Mouse (Mus musculus) forebrain, embryonic 11.5 days (tissue): ENCODE data around the gene Cacng4. TPM values are rescaled to one million over a fixed set of nuclear protein-coding genes. Genes with fewer than 3 reads are reported as not detected.
A peak's percentile ranks its signal among the peaks of the same experiment; 100 is the strongest.

Experiments
- ATAC-seq: fragments of 200-750 bp; cut with Nextera tagmentation; replicated peaks from 2 replicates; pipeline ENCODE4 v1.8.0; 2017; ENCODE audit warnings: moderate TSS enrichment; ENCODE audit not compliant: low FRiP score
- DNase-seq: peaks from one replicate; pipeline ENCODE4 v3.0.0-alpha.2; 2017; ENCODE audit warnings: low spot score
- H3K27ac ChIP-seq: fragments of 300-500 bp; sonication (generic); 2 replicates; pipeline ENCODE4 v1.5.1; 2014; ENCODE audit warnings: low read depth, low read length
- H3K27me3 ChIP-seq: fragments of 300-500 bp; sonication (generic); 2 replicates; pipeline ENCODE4 v1.6.1; 2014; ENCODE audit warnings: mild to moderate bottlenecking, low read length, mixed read lengths; ENCODE audit not compliant: control insufficient read depth, insufficient read depth
- H3K36me3 ChIP-seq: fragments of 300-500 bp; sonication (generic); 2 replicates; pipeline ENCODE4 v1.6.1; 2014; ENCODE audit warnings: mild to moderate bottlenecking, low read length, moderate library complexity, mixed read lengths; ENCODE audit not compliant: control insufficient read depth, insufficient read depth
- H3K4me1 ChIP-seq: fragments of 300-500 bp; sonication (generic); replicated peaks from 2 replicates; pipeline ENCODE4 v1.6.1; 2014; ENCODE audit warnings: low read length, mixed read lengths; ENCODE audit not compliant: control insufficient read depth, insufficient read depth
- H3K4me2 ChIP-seq: fragments of 300-500 bp; sonication (generic); 2 replicates; pipeline ENCODE4 v1.6.1; 2014; ENCODE audit warnings: low read depth, mild to moderate bottlenecking, low read length, moderate library complexity, mixed read lengths; ENCODE audit not compliant: severe bottlenecking
- H3K4me3 ChIP-seq: fragments of 300-500 bp; sonication (generic); 2 replicates; pipeline ENCODE4 v1.5.1; 2014; ENCODE audit warnings: low read depth, low read length
- H3K9ac ChIP-seq: fragments of 300-500 bp; sonication (generic); 2 replicates; pipeline ENCODE4 v1.6.1; 2014; ENCODE audit warnings: low read length
- H3K9me3 ChIP-seq: fragments of 300-500 bp; sonication (generic); 2 replicates; pipeline ENCODE4 v1.6.1; 2016; ENCODE audit warnings: low read length, mixed read lengths; ENCODE audit not compliant: control insufficient read depth
- WGBS: fragments of 180-500 bp; shearing (Covaris S2); extraction: QIAGEN DNeasy Blood & Tissue Kit; methylation state at CpG from one replicate; pipeline ENCODE4 v1.1.7; 2014; 5-methylcytosine and 5-hydroxymethylcytosine counted together
- polyA plus RNA-seq: library from polyadenylated mRNA; unstranded; fragments of >200 nt; fragmentation: Nextera tagmentation; extraction: Ambion mirVana; gene quantifications from 2 replicates; pipeline ENCODE4 v1.2.1, GENCODE M21; 2014

Cacng4 gene
- polyA plus RNA-seq, 1 experiment from 2014 or later, result 19.1 TPM

GRCm38 (mm10) chr11:107799331-107799730 lies 5.0 kb upstream of the Cacng4 start:
- Histone ChIP-seq H3K27ac (no peak overlapping the region), H3K4me2 (no peak overlapping the region), H3K9me3 (no peaks in the 10 kb centered on the region), H3K4me1 (peaks cover 14% of the 10 kb centered on the region; the same call in 1 of the 2 replicates), H3K27me3 (no peaks in the 10 kb centered on the region; the same call in 1 of the 2 replicates), H3K4me3 (no peak overlapping the region), H3K9ac (no peak overlapping the region), H3K36me3 (no peaks in the 10 kb centered on the region)
- DNase-seq (no peak), ATAC-seq (no peak)
- 38% methylated on average over 9 of the region's 9 CpGs for WGBS

- Histone ChIP-seq H3K27me3 (no peaks in the 10 kb centered on the region; the same call in 1 of the 2 replicates), H3K27ac (no peak overlapping the region), H3K4me1 (peaks cover 19% of the 10 kb centered on the region), H3K9me3 (no peaks in the 10 kb centered on the region), H3K4me2 (no peak overlapping the region), H3K36me3 (no peaks in the 10 kb centered on the region), H3K9ac (no peak overlapping the region), H3K4me3 (no peak overlapping the region)
- ATAC-seq (no peak), DNase-seq (no peak)
- WGBS, result 38% methylated on average over 7 of the region's 7 CpGs
Measured at GRCm38 (mm10) chr11:107796346-107796745, 2.0 kb upstream of the Cacng4 start.

- Histone ChIP-seq H3K27me3 (no peaks in the 10 kb centered on the region; the same call in 1 of the 2 replicates), H3K9ac (peak overlapping the region; percentile 86)
- ATAC-seq, result no peak
Measured at GRCm38 (mm10) chr11:107795384-107796035, 1.2 kb upstream of the Cacng4 start.

GRCm38 (mm10) chr11:107794103-107794493 lies 259 bp downstream of the Cacng4 start:
- Histone ChIP-seq H3K9me3 (no peaks in the 10 kb centered on the region), H3K4me3 (peak overlapping the region; percentile 81), H3K27ac (peak overlapping the region; percentile 77), H3K36me3 (no peaks in the 10 kb centered on the region; the same call in 1 of the 2 replicates), H3K4me1 (peaks cover 16% of the 10 kb centered on the region), H3K27me3 (no peaks in the 10 kb centered on the region; the same call in 1 of the 2 replicates), H3K9ac (peak overlapping the region; percentile 86), H3K4me2 (peak overlapping the region; percentile 91)
- under 1% methylated on average over 35 of the region's 41 CpGs for WGBS
- ATAC-seq (peak; percentile 43), DNase-seq (peak; percentile 83)

More at GRCm38 (mm10) chr11:107795384-107796035, 1.2 kb upstream of the Cacng4 start:
- no peak for DNase-seq
- no peaks in the 10 kb centered on the region for H3K9me3 ChIP-seq
- H3K27ac ChIP-seq, result peak overlapping the region; percentile 77; the same call in 1 of the 2 replicates
- peak overlapping the region; percentile 81 for H3K4me3 ChIP-seq
- 7% methylated on average over 9 of the region's 9 CpGs for WGBS
- peak overlapping the region; percentile 91 for H3K4me2 ChIP-seq
- H3K36me3 ChIP-seq, result no peaks in the 10 kb centered on the region
- H3K4me1 ChIP-seq, result peaks cover 19% of the 10 kb centered on the region

- peak overlapping the region; percentile 81 for H3K4me3 ChIP-seq
- DNase-seq, result peak; percentile 89
- ATAC-seq, result peak; percentile 76
- peak overlapping the region; percentile 77 for H3K27ac ChIP-seq
- H3K36me3 ChIP-seq, result no peaks in the 10 kb centered on the region; the same call in 1 of the 2 replicates
- WGBS, result 0% methylated on average over 59 of the region's 64 CpGs
- H3K9me3 ChIP-seq, result no peaks in the 10 kb centered on the region
- H3K9ac ChIP-seq, result peak overlapping the region; percentile 86
- peak overlapping the region; percentile 91 for H3K4me2 ChIP-seq
- H3K4me1 ChIP-seq, result peaks cover 16% of the 10 kb centered on the region
- H3K27me3 ChIP-seq, result no peaks in the 10 kb centered on the region; the same call in 1 of the 2 replicates
Measured at GRCm38 (mm10) chr11:107793200-107794102, 906 bp downstream of the Cacng4 start.

- Histone ChIP-seq H3K9me3 (no peaks in the 10 kb centered on the region), H3K9ac (peak overlapping the region; percentile 2), H3K27me3 (no peaks in the 10 kb centered on the region; the same call in 1 of the 2 replicates), H3K4me1 (peaks cover 16% of the 10 kb centered on the region), H3K36me3 (no peaks in the 10 kb centered on the region; the same call in 1 of the 2 replicates), H3K27ac (peak overlapping the region; percentile 42; the same call in 1 of the 2 replicates), H3K4me2 (peak overlapping the region; percentile 91; the same call in 1 of the 2 replicates), H3K4me3 (0 out of 2 replicates have a peak overlapping the region, but pooled peaks have one; percentile 1)
- ATAC-seq (peak; percentile 25), DNase-seq (peak; percentile 75)
- WGBS, result 13% methylated on average over 9 of the region's 9 CpGs
Measured at GRCm38 (mm10) chr11:107792136-107792535, 2.2 kb downstream of the Cacng4 start.

GRCm38 (mm10) chr11:107785761-107786160 lies 8.6 kb downstream of the Cacng4 start:
- Histone ChIP-seq H3K27ac (0 out of 2 replicates have a peak overlapping the region, but pooled peaks have one; percentile 31), H3K9me3 (no peaks in the 10 kb centered on the region)
- 67% methylated on average over 3 of the region's 3 CpGs for WGBS

GRCm38 (mm10) chr11:107785288-107785687 lies 9.1 kb downstream of the Cacng4 start:
- no peak overlapping the region for H3K4me3 ChIP-seq
- DNase-seq (no peak), ATAC-seq (0 out of 2 replicates have a peak, but pooled peaks have one; percentile 10)
- 82% methylated on average over 1 of the region's 1 CpGs for WGBS
- no peak overlapping the region for H3K27ac ChIP-seq
- H3K4me1 ChIP-seq, result no peaks in the 10 kb centered on the region
- no peaks in the 10 kb centered on the region for H3K27me3 ChIP-seq
- H3K9me3 ChIP-seq, result no peaks in the 10 kb centered on the region
- H3K9ac ChIP-seq, result no peak overlapping the region
- H3K36me3 ChIP-seq, result no peaks in the 10 kb centered on the region; the same call in 1 of the 2 replicates
- H3K4me2 ChIP-seq, result no peak overlapping the region

More at GRCm38 (mm10) chr11:107785761-107786160, 8.6 kb downstream of the Cacng4 start:
- no peaks in the 10 kb centered on the region; the same call in 1 of the 2 replicates for H3K36me3 ChIP-seq
- no peak overlapping the region for H3K4me3 ChIP-seq
- no peaks in the 10 kb centered on the region for H3K4me1 ChIP-seq
- no peaks in the 10 kb centered on the region for H3K27me3 ChIP-seq
- 0 out of 2 replicates have a peak, but pooled peaks have one; percentile 24 for ATAC-seq
- no peak for DNase-seq
- no peak overlapping the region for H3K9ac ChIP-seq
- no peak overlapping the region for H3K4me2 ChIP-seq
